Mouse (Mus musculus): ENCODE results near the gene Galns.
A peak's percentile ranks its signal among the peaks of the same experiment; 100 is the strongest.

Galns gene

GRCm38 (mm10) chr8:122568881-122569309 is 42.4 kb downstream of the Galns start:
- no peak for DNase-seq (ENCODE audit: low spot score in 2 of 2)

- DNase-seq (ENCODE audit: low spot score in 2 of 2), result no peak
Observed at GRCm38 (mm10) chr8:122568109-122568504, 43.2 kb downstream of the Galns start.

- DNase-seq (ENCODE audit: low spot score in 2 of 2), result peak; percentile 95 to 96
Observed at GRCm38 (mm10) chr8:122567361-122568108, 43.7 kb downstream of the Galns start, which contains the start of gene Cdt1. Gene Cdt1 (plus strand): TSS chr8:122568015.

GRCm38 (mm10) chr8:122566766-122567165 is 44.5 kb downstream of the Galns start:
- DNase-seq (ENCODE audit: low spot score in 2 of 2), result no peak

GRCm38 (mm10) chr8:122564363-122565352 is 46.6 kb downstream of the Galns start:
- DNase-seq (ENCODE audit: low spot score in 2 of 2), result no peak

GRCm38 (mm10) chr8:122561199-122561598 is 50.1 kb downstream of the Galns start:
- DNase-seq (ENCODE audit: low spot score in 2 of 2), result no peak

GRCm38 (mm10) chr8:122558671-122559349 is 52.5 kb downstream of the Galns start:
- no peak for DNase-seq (ENCODE audit: low spot score in 2 of 2)

- no peak for DNase-seq (ENCODE audit: low spot score in 2 of 2)
Observed at GRCm38 (mm10) chr8:122557248-122558038, 53.8 kb downstream of the Galns start.

- DNase-seq (ENCODE audit: low spot score in 2 of 2), result no peak
Observed at GRCm38 (mm10) chr8:122556030-122557009, 54.9 kb downstream of the Galns start.

GRCm38 (mm10) chr8:122554786-122555185 is 56.5 kb downstream of the Galns start:
- DNase-seq (ENCODE audit: low spot score in 2 of 2), result no peak

GRCm38 (mm10) chr8:122551265-122552051 is 59.8 kb downstream of the Galns start, which contains the start of gene Piezo1:
Gene Piezo1 (minus strand): TSS chr8:122551329.
- peak; percentile 87 to 93 for DNase-seq (ENCODE audit: low spot score in 2 of 2)

- DNase-seq (ENCODE audit: low spot score in 2 of 2), result no peak
Observed at GRCm38 (mm10) chr8:122550995-122551264, 60.3 kb downstream of the Galns start.

- DNase-seq (ENCODE audit: low spot score in 2 of 2), result peak in 1 of 2 experiments; percentile 66
Observed at GRCm38 (mm10) chr8:122550234-122550994, 60.8 kb downstream of the Galns start.

GRCm38 (mm10) chr8:122548891-122549439 is 62.3 kb downstream of the Galns start:
- DNase-seq (ENCODE audit: low spot score in 2 of 2), result no peak

GRCm38 (mm10) chr8:122548331-122548730 is 62.9 kb downstream of the Galns start:
- no peak for DNase-seq (ENCODE audit: low spot score in 2 of 2)

- DNase-seq (ENCODE audit: low spot score in 2 of 2), result no peak
Observed at GRCm38 (mm10) chr8:122547815-122548214, 63.4 kb downstream of the Galns start.

- no peak for DNase-seq (ENCODE audit: low spot score in 2 of 2)
Observed at GRCm38 (mm10) chr8:122546811-122547453, 64.3 kb downstream of the Galns start.
